Mouse (Mus musculus) layer of hippocampus, adult 18-20 months (tissue): Measurements from ENCODE around the gene Foxd1. TPM values are rescaled to one million over a fixed set of nuclear protein-coding genes. Genes with fewer than 3 reads are reported as not detected.

Source experiments
- DNase-seq, 2 experiments: peaks; one replicate each; pipeline ENCODE4 v3.0.0; 2022; ENCODE audit warnings: low spot score in 2 of 2
- long read RNA-seq: library from polyadenylated mRNA; stranded (forward); transcript quantifications from one replicate; pipeline ENCODE4 v2.0.0, GENCODE M21; 2021
- total RNA-seq, 2 experiments: library from RNA; stranded (reverse); gene quantifications; 2 replicates each; pipeline ENCODE4 v1.2.3; 2021

Gene Foxd1
- 1 to 10 TPM in 1 of 2 experiments, under 1 TPM in 1; 0.68 to 1.1 TPM for total RNA-seq
- long read RNA-seq: 0 reads

- DNase-seq: no peak
These were observed at the start of gene Foxd1 for GRCm38 (mm10) chr13:98354090-98354801. Foxd1 (plus strand) TSS chr13:98354242.

GRCm38 (mm10) chr13:98305257-98305656 lies 48.8 kb upstream of the Foxd1 start:
- DNase-seq: no peak

GRCm38 (mm10) chr13:98306393-98306792 lies 47.6 kb upstream of the Foxd1 start:
- no peak for DNase-seq

GRCm38 (mm10) chr13:98306852-98307475 lies 47.1 kb upstream of the Foxd1 start:
- DNase-seq: no peak

- no peak for DNase-seq
These were observed 46.0 kb upstream of the Foxd1 start for GRCm38 (mm10) chr13:98308004-98308403.

GRCm38 (mm10) chr13:98308724-98309123 lies 45.3 kb upstream of the Foxd1 start:
- DNase-seq: no peak

- DNase-seq: no peak
These were observed 42.4 kb upstream of the Foxd1 start for GRCm38 (mm10) chr13:98311597-98311996.

GRCm38 (mm10) chr13:98313631-98314030 lies 40.4 kb upstream of the Foxd1 start:
- DNase-seq: no peak

GRCm38 (mm10) chr13:98315124-98315523 lies 38.9 kb upstream of the Foxd1 start:
- no peak for DNase-seq

- no peak for DNase-seq
These were observed 37.9 kb upstream of the Foxd1 start for GRCm38 (mm10) chr13:98316140-98316479.

- peak; percentile 88 to 96 for DNase-seq
These were observed 37.4 kb upstream of the Foxd1 start, which contains the start of gene Btf3 for GRCm38 (mm10) chr13:98316480-98317245. Btf3 (minus strand) TSS chr13:98317006.

GRCm38 (mm10) chr13:98317246-98317677 lies 36.8 kb upstream of the Foxd1 start:
- no peak for DNase-seq

GRCm38 (mm10) chr13:98317911-98318310 lies 36.1 kb upstream of the Foxd1 start:
- no peak for DNase-seq

- no peak for DNase-seq
These were observed 29.0 kb upstream of the Foxd1 start for GRCm38 (mm10) chr13:98325034-98325433.

GRCm38 (mm10) chr13:98332106-98332505 lies 21.9 kb upstream of the Foxd1 start:
- peak in 1 of 2 experiments; percentile 61 for DNase-seq

GRCm38 (mm10) chr13:98336205-98336604 lies 17.8 kb upstream of the Foxd1 start:
- no peak for DNase-seq

GRCm38 (mm10) chr13:98340506-98340905 lies 13.5 kb upstream of the Foxd1 start:
- no peak for DNase-seq

GRCm38 (mm10) chr13:98349491-98349890 lies 4.6 kb upstream of the Foxd1 start:
- DNase-seq: no peak

GRCm38 (mm10) chr13:98351527-98351926 lies 2.5 kb upstream of the Foxd1 start:
- no peak for DNase-seq

- DNase-seq: no peak
These were observed 1.6 kb upstream of the Foxd1 start for GRCm38 (mm10) chr13:98352381-98352975.

GRCm38 (mm10) chr13:98353709-98354089 lies 343 bp upstream of the Foxd1 start:
- no peak for DNase-seq
